Mouse (Mus musculus) spleen, adult 2 months (tissue): ENCODE data around the gene Rora. TPM values are rescaled to one million over a fixed set of nuclear protein-coding genes. Genes with fewer than 3 reads are reported as not detected.

ENCODE experiments used
- DNase-seq, 2 experiments: peaks; one replicate each; pipeline versions ENCODE4 v3.0.0 to v3.0.0-alpha.2; 2012 to 2021; ENCODE audit warnings: low spot score in 2 of 2, low read depth in 1 of 2
- H3K27ac ChIP-seq: fragments of 200-500 bp; 2 replicates; pipeline ENCODE4 v1.5.1; 2012; ENCODE audit warnings: low read length, inconsistent platforms; ENCODE audit not compliant: insufficient read depth
- H3K27me3 ChIP-seq: fragments of 200-500 bp; 2 replicates; pipeline ENCODE4 v1.6.1; 2012; ENCODE audit warnings: mild to moderate bottlenecking, moderate library complexity, low read length, inconsistent platforms; ENCODE audit not compliant: control insufficient read depth, insufficient read depth
- H3K36me3 ChIP-seq: fragments of 200-500 bp; 2 replicates; pipeline ENCODE4 v1.6.1; 2012; ENCODE audit warnings: mild to moderate bottlenecking, low read length, inconsistent platforms; ENCODE audit not compliant: control insufficient read depth, insufficient read depth
- H3K4me1 ChIP-seq: fragments of 200-500 bp; 2 replicates; pipeline ENCODE4 v1.6.1; 2011; ENCODE audit warnings: inconsistent platforms; ENCODE audit not compliant: control insufficient read depth, insufficient read depth, insufficient read length
- H3K4me3 ChIP-seq: fragments of 200-500 bp; 2 replicates; pipeline ENCODE4 v1.5.1; 2011; ENCODE audit warnings: mild to moderate bottlenecking, inconsistent platforms; ENCODE audit not compliant: insufficient read depth, insufficient read length; ENCODE audit errors: extremely low read depth
- CTCF ChIP-seq: fragments of 200-500 bp; IDR thresholded peaks from 2 replicates; pipeline ENCODE4 v1.5.1; 2011; ENCODE audit warnings: mild to moderate bottlenecking, inconsistent platforms; ENCODE audit not compliant: insufficient read depth, insufficient read length, insufficient replicate concordance; ENCODE audit errors: extremely low read depth
- POLR2A ChIP-seq: fragments of 200-500 bp; IDR thresholded peaks from 2 replicates; pipeline ENCODE4 v1.6.1; 2011; ENCODE audit warnings: low read depth, low read length, inconsistent platforms
- WGBS: fragments of 180-500 bp; shearing (Covaris S2); methylation state at CpG from one replicate; pipeline ENCODE4 v1.1.7; 2018; 5-methylcytosine and 5-hydroxymethylcytosine counted together
- polyA plus RNA-seq: library from polyadenylated mRNA; depleted of rRNA; stranded (reverse); fragments of >200 nt; gene quantifications from 2 replicates; pipeline ENCODE4 v1.2.3, GENCODE M21; 2012

The Rora gene
- polyA plus RNA-seq, 1 experiment = 1.7 TPM

DNA sequence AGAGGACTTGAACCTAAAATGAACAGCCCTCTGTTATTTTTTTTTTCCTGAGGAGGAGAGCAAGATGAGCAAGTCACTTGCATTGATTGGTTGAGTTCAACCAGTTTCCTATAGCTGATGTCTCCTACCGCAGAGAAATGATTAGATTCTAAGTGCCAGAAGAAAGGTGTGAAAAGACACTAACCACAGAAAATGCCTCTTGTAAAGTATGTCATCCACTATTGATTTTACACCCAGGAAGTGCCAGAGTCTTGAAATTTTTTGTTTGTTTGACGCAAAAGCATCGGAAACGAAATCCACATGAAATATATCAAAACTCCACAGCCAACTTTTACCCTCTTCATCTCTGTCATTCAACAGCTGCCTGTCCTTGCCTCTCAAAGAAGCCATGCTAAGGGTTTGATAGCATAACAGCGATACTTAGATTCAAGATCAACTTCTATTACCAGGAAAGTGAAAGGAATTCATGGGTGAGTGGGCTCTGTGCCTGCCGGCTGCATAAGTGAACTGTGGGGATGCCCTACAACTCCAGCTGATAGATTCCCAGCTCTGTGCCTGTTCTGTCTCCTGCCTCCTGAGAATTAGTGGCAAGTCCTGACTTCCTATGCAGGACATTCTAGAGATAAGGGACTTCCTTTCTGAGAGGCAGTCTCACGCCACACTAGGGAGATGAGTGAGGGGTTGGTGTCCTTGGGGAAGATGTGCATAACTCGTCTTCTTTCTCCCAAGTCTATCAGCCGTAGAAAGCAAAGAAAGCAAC lies 661.0 kb downstream of the Rora start:
- H3K4me1 ChIP-seq = no peaks in the 10 kb centered on the region
- 76% methylated on average over 9 of the region's 9 CpGs for WGBS

DNA sequence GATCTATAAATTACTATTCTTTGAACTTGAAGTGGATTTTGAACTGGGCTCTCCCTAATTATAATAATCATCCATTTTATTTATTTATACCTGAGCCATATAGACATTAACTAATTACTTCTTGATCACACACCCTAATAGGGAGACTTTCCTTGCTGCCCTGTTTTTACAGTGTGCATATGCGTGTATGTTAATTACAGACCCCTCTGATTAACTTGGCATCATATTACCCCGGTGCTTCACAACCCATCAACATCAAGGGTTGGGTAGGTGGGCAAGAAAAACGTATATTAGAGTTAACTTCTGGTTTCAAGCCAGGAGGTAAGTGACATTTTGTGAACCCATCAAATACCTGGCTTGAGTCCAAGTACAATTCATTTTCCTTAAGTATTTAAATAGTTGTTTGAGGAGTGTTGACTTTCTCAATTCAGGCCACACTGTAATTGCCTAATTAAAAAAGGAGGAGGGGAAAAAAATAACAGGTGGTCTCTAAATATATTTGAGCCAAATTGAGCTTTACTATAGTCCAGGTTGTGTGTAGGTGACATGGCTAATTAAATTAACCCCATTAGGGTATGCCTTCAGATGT lies 664.0 kb downstream of the Rora start:
- H3K27ac ChIP-seq = no peak overlapping the region

More for the DNA sequence above, 661.0 kb downstream of the Rora start:
- DNase-seq = no peak
- Histone ChIP-seq H3K27me3 (no peaks in the 10 kb centered on the region), H3K36me3 (no peaks in the 10 kb centered on the region), H3K4me3 (no peak overlapping the region), H3K27ac (no peak overlapping the region)
- TF ChIP-seq POLR2A (no peak), CTCF (no peak)

DNA sequence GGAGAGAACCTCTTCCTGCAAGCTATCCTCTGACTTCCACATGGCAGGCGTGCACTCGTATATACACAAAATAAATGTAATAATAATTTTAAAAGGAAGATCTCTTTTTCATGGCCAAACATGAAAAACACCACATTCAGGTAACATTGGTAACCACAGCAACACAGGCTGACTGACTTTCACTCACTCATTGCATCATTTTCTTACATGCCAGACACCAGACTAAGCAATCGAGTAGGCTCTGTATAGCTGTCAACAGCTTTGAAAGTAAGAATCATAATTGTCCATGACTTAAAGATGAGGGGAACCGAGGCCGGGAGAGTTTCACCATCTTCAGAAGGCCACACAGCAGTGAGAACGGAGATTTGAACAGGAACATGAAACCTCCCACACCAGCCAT lies 665.8 kb downstream of the Rora start:
- TF ChIP-seq POLR2A (no peak), CTCF (no peak)
- no peak for DNase-seq
- no peak overlapping the region for H3K4me3 ChIP-seq
- WGBS = 85% methylated on average over 6 of the region's 6 CpGs
- no peaks in the 10 kb centered on the region for H3K4me1 ChIP-seq
- H3K36me3 ChIP-seq = no peaks in the 10 kb centered on the region
- H3K27ac ChIP-seq = no peak overlapping the region
- H3K27me3 ChIP-seq = no peaks in the 10 kb centered on the region

More for the DNA sequence above, 664.0 kb downstream of the Rora start:
- no peak for DNase-seq
- WGBS = 76% methylated on average over 3 of the region's 3 CpGs
- Histone ChIP-seq H3K4me3 (no peak overlapping the region), H3K4me1 (no peaks in the 10 kb centered on the region), H3K36me3 (no peaks in the 10 kb centered on the region), H3K27me3 (no peaks in the 10 kb centered on the region)
- TF ChIP-seq CTCF (no peak), POLR2A (no peak)

DNA sequence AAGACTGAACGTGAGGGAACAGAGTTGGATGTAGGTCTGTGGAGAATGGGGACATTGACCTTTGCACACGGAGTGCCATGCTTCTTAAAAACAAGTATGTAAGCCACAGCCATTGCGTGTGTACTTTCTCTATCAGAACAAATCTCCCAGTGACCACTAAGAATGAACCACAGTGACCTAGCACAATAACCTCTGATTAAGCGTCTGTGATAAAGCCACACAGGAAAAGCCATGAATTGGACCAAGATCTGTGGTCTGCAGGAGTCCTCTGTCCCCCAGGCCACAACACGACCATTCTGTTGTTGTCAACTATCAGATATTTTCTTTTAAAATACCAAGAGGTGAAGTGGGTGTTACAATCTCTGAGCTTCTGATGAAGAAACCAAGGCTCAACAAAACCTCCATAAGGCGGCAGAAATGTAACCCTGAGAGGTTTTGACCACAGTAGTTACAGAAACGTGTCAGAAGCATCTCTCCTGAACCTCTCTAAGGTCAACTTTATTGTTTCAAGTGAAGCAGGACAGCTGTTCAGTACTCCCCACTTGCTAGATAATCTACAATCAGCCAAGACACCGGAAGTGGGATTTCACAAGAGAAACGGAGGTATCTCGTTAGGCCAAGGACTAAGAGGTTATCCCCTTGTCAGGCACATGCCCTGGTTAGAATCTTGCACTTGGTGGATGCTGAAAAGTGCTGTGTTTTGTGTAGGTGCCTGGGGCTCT lies 666.5 kb downstream of the Rora start:
- H3K4me1 ChIP-seq = no peaks in the 10 kb centered on the region
- H3K36me3 ChIP-seq = no peaks in the 10 kb centered on the region
- 43% methylated on average over 10 of the region's 10 CpGs for WGBS
- no peak overlapping the region for H3K27ac ChIP-seq
- no peaks in the 10 kb centered on the region for H3K27me3 ChIP-seq
- TF ChIP-seq CTCF (no peak), POLR2A (no peak)
- DNase-seq = no peak
- no peak overlapping the region for H3K4me3 ChIP-seq

DNA sequence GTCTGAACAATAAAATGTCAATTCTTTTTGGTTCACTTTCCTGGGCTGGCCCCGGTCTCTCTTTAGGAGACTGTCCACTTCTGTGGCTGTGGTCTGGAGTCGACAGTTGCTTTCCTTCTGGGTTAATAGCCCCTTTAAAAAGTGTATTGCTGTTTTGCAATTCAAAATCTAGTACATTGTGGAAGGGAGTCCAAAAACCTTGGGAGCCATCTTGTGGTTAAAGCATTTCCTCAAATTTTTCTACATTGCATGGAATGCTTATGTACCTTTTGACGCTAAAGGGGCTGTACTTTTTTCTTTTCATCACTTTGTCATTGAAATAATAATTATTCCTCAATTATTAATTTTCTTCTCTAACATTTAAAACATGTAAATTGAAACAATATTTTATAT lies 667.0 kb downstream of the Rora start:
- WGBS = 50% methylated on average over 3 of the region's 3 CpGs
- TF ChIP-seq CTCF (no peak), POLR2A (no peak)
- Histone ChIP-seq H3K27ac (no peak overlapping the region), H3K4me3 (no peak overlapping the region), H3K27me3 (no peaks in the 10 kb centered on the region), H3K36me3 (no peaks in the 10 kb centered on the region), H3K4me1 (no peaks in the 10 kb centered on the region)
- no peak for DNase-seq

DNA sequence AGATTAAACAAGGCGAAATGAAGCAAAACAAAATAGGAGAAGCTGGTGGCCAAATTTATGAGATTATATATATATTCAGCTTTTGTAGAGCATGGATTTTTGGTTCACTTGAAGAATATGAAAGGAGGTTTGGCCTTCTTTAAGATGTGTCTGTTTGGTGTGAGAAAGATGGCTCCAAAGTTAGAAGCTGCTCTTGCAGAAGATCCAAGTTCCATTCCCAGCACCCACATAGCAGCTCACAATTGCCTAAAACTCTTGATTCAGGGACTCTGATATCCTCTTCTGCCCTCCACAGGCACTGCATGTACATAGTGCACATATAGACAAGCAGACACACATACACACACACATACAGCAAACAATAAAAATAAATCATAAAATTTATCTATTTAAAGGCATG lies 668.4 kb downstream of the Rora start:
- H3K27me3 ChIP-seq = no peaks in the 10 kb centered on the region
- TF ChIP-seq CTCF = no peak
- TF ChIP-seq POLR2A = no peak
- H3K36me3 ChIP-seq = no peaks in the 10 kb centered on the region
- H3K4me3 ChIP-seq = no peak overlapping the region
- H3K4me1 ChIP-seq = no peaks in the 10 kb centered on the region
- 89% methylated on average over 1 of the region's 1 CpGs for WGBS
- no peak for DNase-seq
- H3K27ac ChIP-seq = no peak overlapping the region
